In genomic region chr1:182483910-182484274, GRCm38 (mm10) we compare ENCODE assay signal across 13 mouse cellular contexts. TPM values are rescaled to one million over a fixed set of nuclear protein-coding genes. Genes with fewer than 3 reads are reported as not detected.
DNase-seq lines count a peak whose midpoint lies in the region; ATAC-seq and TF ChIP-seq lines count a peak whose summit lies in the region.
"Had no signal": no experiment of that assay in that cellular context is flagged by ENCODE, and none has a peak within 500 bp of the region (broad histone marks: within the 10 kb centered on the region; RNA-seq: fewer than 3 reads in every experiment).

No protein-coding gene starts in this region.

- no peaks in the 10 kb centered on the region for H3K27me3 ChIP-seq in lung, postnatal 0 days (replicated peaks; ENCODE audit: insufficient read depth, low read length)
- no peaks in the 10 kb centered on the region for H3K27me3 ChIP-seq in forebrain, embryonic 13.5 days
- H3K27me3 ChIP-seq: megakaryocyte, embryonic 14.5 days had no signal

- no peak overlapping the region for H3K9ac ChIP-seq in lung, postnatal 0 days (replicated peaks; ENCODE audit: low read depth)
- H3K9ac ChIP-seq in forebrain, embryonic 13.5 days = no peak overlapping the region
- H3K9ac ChIP-seq: liver, embryonic 14.5 days had no signal

- 82% methylated on average over 12 of the region's 12 CpGs for WGBS in lung, postnatal 0 days
- whole genome bisulfite sequencing in lung, adult 2 months = 81% methylated on average over 12 of the region's 12 CpGs
- WGBS in forebrain, embryonic 13.5 days = 90% methylated on average over 12 of the region's 12 CpGs

- no peak overlapping the region for H3K4me2 ChIP-seq in lung, postnatal 0 days (replicated peaks; ENCODE audit: low read depth, low read length)
- H3K4me2 ChIP-seq in forebrain, embryonic 13.5 days = no peak overlapping the region

- no peak for TF ChIP-seq EP300 in lung, postnatal 0 days (IDR thresholded peaks at IDR 0.05)

- intact Hi-C loops in heart, postnatal 36 days (cut with DNase I) = no loop called here
- intact Hi-C loops in heart, postnatal 14 days (cut with DNase I) = no loop called here

- no peak for TF ChIP-seq POLR2A in lung, adult 2 months (IDR thresholded peaks at IDR 0.05; ENCODE audit: borderline replicate concordance, extremely low read depth, low read depth, low read length)

- ATAC-seq in lung, postnatal 0 days = peak; percentile 13; the same call in 1 of the 2 replicates
- no peak for ATAC-seq in forebrain, embryonic 13.5 days
- ATAC-seq in erythroid progenitor cell, adult 5-6 weeks (replicated peaks; ENCODE audit: low FRiP score, poor library complexity, severe bottlenecking) = no peak

- no peak overlapping the region for H3K27ac ChIP-seq in lung, postnatal 0 days (ENCODE audit: low read length)
- H3K27ac ChIP-seq in forebrain, embryonic 13.5 days = no peak overlapping the region
- H3K27ac ChIP-seq: forebrain, embryonic 10.5 days; liver, embryonic 14.5 days; stomach, postnatal 0 days had no signal

- H3K4me3 ChIP-seq in lung, postnatal 0 days (ENCODE audit: low read depth, low read length) = no peak overlapping the region
- H3K4me3 ChIP-seq in lung, adult 2 months (replicated peaks; ENCODE audit: extremely low read depth, low read depth, low read length) = no peak overlapping the region
- no peak overlapping the region for H3K4me3 ChIP-seq in forebrain, embryonic 13.5 days
- H3K4me3 ChIP-seq: forebrain, embryonic 10.5 days; megakaryocyte, embryonic 14.5 days had no signal

- H3K4me1 ChIP-seq in lung, postnatal 0 days (ENCODE audit: insufficient read depth, low read depth, low read length) = no peaks in the 10 kb centered on the region
- H3K4me1 ChIP-seq in lung, adult 2 months (ENCODE audit: control insufficient read depth, insufficient read depth, low read length) = no peaks in the 10 kb centered on the region
- no peaks in the 10 kb centered on the region for H3K4me1 ChIP-seq in forebrain, embryonic 13.5 days
- H3K4me1 ChIP-seq: forebrain, embryonic 10.5 days had no signal

- no peak for TF ChIP-seq CTCF in lung, postnatal 0 days (IDR thresholded peaks at IDR 0.05)
- TF ChIP-seq CTCF in lung, adult 2 months (IDR thresholded peaks at IDR 0.05; ENCODE audit: insufficient read depth, low read length) = no peak

- no peaks in the 10 kb centered on the region for H3K9me3 ChIP-seq in lung, postnatal 0 days (ENCODE audit: low read length)
- H3K9me3 ChIP-seq in forebrain, embryonic 13.5 days (replicated peaks) = no peaks in the 10 kb centered on the region
- H3K9me3 ChIP-seq: forebrain, embryonic 10.5 days; megakaryocyte, embryonic 14.5 days had no signal

- DNase-seq in heart, adult 11 months = peak; percentile 99
- no peak for DNase-seq in heart, postnatal 36 days
- no peak for DNase-seq in lung, postnatal 0 days (ENCODE audit: low spot score)
- DNase-seq in lung, adult 2 months = no peak
- DNase-seq in heart, postnatal 14 days = peak; percentile 45 to 49
- peak; percentile 25 for DNase-seq in right cerebral cortex, postnatal 25 days
- DNase-seq: retina, postnatal 1 day had no signal

- peaks cover 36% of the 10 kb centered on the region; the same call in 1 of the 2 replicates for H3K36me3 ChIP-seq in lung, postnatal 0 days (ENCODE audit: insufficient read depth, low read length)
- H3K36me3 ChIP-seq in forebrain, embryonic 13.5 days (ENCODE audit: poor library complexity, severe bottlenecking) = peaks cover 89% of the 10 kb centered on the region

RNA-seq across cellular contexts. Expression of gene Capn2, which starts 33.5 kb away (rescaled TPM):
- 10 to 100 TPM; 58.7 to 79.0 TPM for total RNA-seq in heart, postnatal 36 days (2021)
- polyA plus RNA-seq in lung, postnatal 0 days (2015; fragmentation: Nextera tagmentation; extraction: Ambion mirVana) = 135 and 149 TPM in 2 replicates
- 69.0 and 71.5 TPM in 2 replicates for polyA plus RNA-seq in lung, adult 2 months (2012; rRNA removed)
- total RNA-seq in heart, postnatal 14 days (2021) = 10 to 100 TPM; 69.8 to 72.5 TPM
- 63.8 and 65.1 TPM in 2 replicates for polyA plus RNA-seq in forebrain, embryonic 13.5 days (2015; fragmentation: Nextera tagmentation; extraction: Ambion mirVana)
- 15.5 and 17.2 TPM in 2 replicates for total RNA-seq in erythroid progenitor cell, adult 5-6 weeks (2015; ENCODE audit: low replicate concordance)
- 6.7 and 15.0 TPM in 2 replicates for total RNA-seq in erythroid progenitor cell, adult 5-6 weeks (2017; ENCODE audit: low replicate concordance)

Comparison
In these comparisons a context has a peak if more than half of its experiments do, and no peak if none do; other contexts are left out.
1. DNase-seq: peak in heart, adult 11 months (single experiment), heart, postnatal 14 days (2 of 2) and right cerebral cortex, postnatal 25 days (single experiment); none in heart, postnatal 36 days (0 of 2), lung, postnatal 0 days (single experiment) and lung, adult 2 months (single experiment).